Mouse (Mus musculus) heart, adult 18-20 months (tissue): ENCODE measurements around the gene Cxcl16. TPM values are rescaled to one million over a fixed set of nuclear protein-coding genes. Genes with fewer than 3 reads are reported as not detected.
A peak's percentile ranks its signal among the peaks of the same experiment; 100 is the strongest.

Experiments used
- DNase-seq, 2 experiments: peaks; one replicate each; pipeline ENCODE4 v3.0.0; 2021 to 2022; ENCODE audit warnings: mixed read lengths in 1 of 2
- microRNA-seq, 2 experiments: library from miRNA; unstranded; fragments of <30 nt; microRNA quantifications; one replicate each; pipeline ENCODE4 v1.2.0; 2022
- total RNA-seq, 2 experiments: library from RNA; stranded (reverse); gene quantifications; 2 replicates each; pipeline ENCODE4 v1.2.3; 2021

Gene Cxcl16
- total RNA-seq, 2 experiments from 2014 or later = 8.3 to 9.9 TPM

GRCm38 (mm10) chr11:70412591-70412990 lies 47.2 kb downstream of the Cxcl16 start:
- DNase-seq = no peak

DNA sequence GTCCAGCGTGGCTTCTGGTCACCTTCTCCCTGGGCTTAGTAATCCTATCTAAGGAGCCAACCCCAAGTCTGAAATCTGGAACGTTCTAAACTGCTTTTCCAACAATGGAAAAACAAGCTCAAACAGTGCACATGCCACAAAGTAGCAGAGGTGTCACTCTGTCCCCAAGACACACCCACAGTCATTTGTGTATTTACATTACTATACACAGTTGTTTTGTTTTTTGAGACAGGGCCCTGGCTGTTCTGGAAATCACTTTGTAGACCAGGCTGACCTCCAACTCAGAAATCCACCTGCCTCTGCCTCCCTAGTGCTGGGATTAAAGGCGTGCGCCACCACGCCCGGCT lies 49.5 kb downstream of the Cxcl16 start:
- no peak for DNase-seq

- peak; percentile 89 for DNase-seq
Measured at GRCm38 (mm10) chr11:70409594-70410296, 50.0 kb downstream of the Cxcl16 start, which contains the start of gene Pelp1. Gene Pelp1, minus strand, starts transcription at chr11:70410031.

Small RNA genes within 50 kb of the gene (microRNA-seq; reads per million reads assigned to microRNA genes)
- 0 to 0.76 reads per million in 2 experiments for gene Mir7115

Other genes with a start within 250 kb of the Cxcl16 start
- gene Slc16a11, start 247.2 kb downstream of the Cxcl16 start, total RNA-seq = 1 to 10 TPM in 1 of 2 experiments, under 1 TPM in 1; 0.65 to 2.2 TPM
- 1 to 10 TPM; 2.1 to 2.9 TPM for gene Slc16a13, start 238.9 kb downstream of the Cxcl16 start, total RNA-seq
- 10 to 100 TPM in 1 of 2 experiments, 1 to 10 TPM in 1; 5.5 to 15.5 TPM for gene Bcl6b, start 230.2 kb downstream of the Cxcl16 start, total RNA-seq
- 10 to 100 TPM; 29.1 to 30.6 TPM for gene 0610010K14Rik, start 222.1 kb downstream of the Cxcl16 start, total RNA-seq
- 1 to 10 TPM; 2.7 TPM for gene Gm21988, start 220.2 kb downstream of the Cxcl16 start, total RNA-seq
- gene Rnasek, start 220.1 kb downstream of the Cxcl16 start, total RNA-seq = 100 to 1,000 TPM in 1 of 2 experiments, 10 to 100 TPM in 1; 97.8 to 102 TPM
- gene Alox12, start 204.6 kb downstream of the Cxcl16 start, total RNA-seq = 1 to 10 TPM; 1.6 to 1.9 TPM
- not detected for gene Alox12e, start 137.4 kb downstream of the Cxcl16 start, total RNA-seq
- gene Alox15, start 108.0 kb downstream of the Cxcl16 start, total RNA-seq = 1 to 10 TPM; 4.0 to 7.2 TPM
- gene Pelp1, start 50.0 kb downstream of the Cxcl16 start, total RNA-seq = 10 to 100 TPM; 19.0 to 19.3 TPM
- 10 to 100 TPM; 11.3 to 12.5 TPM for gene Arrb2, start 27.3 kb downstream of the Cxcl16 start, total RNA-seq
- 1 to 10 TPM; 7.5 to 8.2 TPM for gene Med11, start 8.1 kb downstream of the Cxcl16 start, total RNA-seq
- gene Zmynd15, start 551 bp downstream of the Cxcl16 start, total RNA-seq = 1 to 10 TPM; 1.7 to 2.8 TPM
- 1 to 10 TPM; 1.4 to 2.4 TPM for gene Tm4sf5, start 45.3 kb upstream of the Cxcl16 start, total RNA-seq
- not detected for gene Vmo1, start 54.6 kb upstream of the Cxcl16 start, total RNA-seq
- gene Gltpd2, start 59.2 kb upstream of the Cxcl16 start, total RNA-seq = not detected
- gene Psmb6, start 65.4 kb upstream of the Cxcl16 start, total RNA-seq = 100 to 1,000 TPM; 226 to 256 TPM
- not detected for gene Gm40193, start 73.0 kb upstream of the Cxcl16 start, total RNA-seq
- gene Pld2, start 80.1 kb upstream of the Cxcl16 start, total RNA-seq = 1 to 10 TPM; 5.9 to 6.1 TPM
- gene Mink1, start 102.9 kb upstream of the Cxcl16 start, total RNA-seq = 10 to 100 TPM; 41.3 to 48.0 TPM
- not detected for gene 4930544D05Rik, start 155.9 kb upstream of the Cxcl16 start, total RNA-seq
- gene Chrne, start 159.2 kb upstream of the Cxcl16 start, total RNA-seq = not detected
- gene Gp1ba, start 179.1 kb upstream of the Cxcl16 start, total RNA-seq = under 1 TPM; 0.21 to 0.35 TPM
- 10 to 100 TPM; 51.4 to 63.0 TPM for gene Rnf167, start 187.3 kb upstream of the Cxcl16 start, total RNA-seq
- 100 to 1,000 TPM; 619 to 711 TPM for gene Slc25a11, start 187.5 kb upstream of the Cxcl16 start, total RNA-seq
- 100 to 1,000 TPM; 303 to 305 TPM for gene Pfn1, start 194.7 kb upstream of the Cxcl16 start, total RNA-seq
- gene Eno3, start 197.2 kb upstream of the Cxcl16 start, total RNA-seq = 1,000 to 10,000 TPM; 1,596 to 1,839 TPM
- gene Spag7, start 209.4 kb upstream of the Cxcl16 start, total RNA-seq = 10 to 100 TPM; 89.3 to 93.9 TPM
- 10 to 100 TPM; 34.0 to 36.9 TPM for gene Camta2, start 228.1 kb upstream of the Cxcl16 start, total RNA-seq
- 1 to 10 TPM; 6.1 to 7.7 TPM for gene Inca1, start 240.2 kb upstream of the Cxcl16 start, total RNA-seq
- gene Kif1c, start 240.6 kb upstream of the Cxcl16 start, total RNA-seq = 100 to 1,000 TPM; 469 to 485 TPM